Mouse (Mus musculus) E14TG2a.4 (cell line): ENCODE measurements around the gene Il25.

ENCODE experiments used
- CTCF ChIP-seq: conservative IDR thresholded peaks from 2 replicates; pipeline ENCODE4 v1.5.1; 2014; ENCODE audit warnings: low read length
- NANOG ChIP-seq: IDR thresholded peaks from 2 replicates; pipeline ENCODE4 v1.6.1; 2014; ENCODE audit warnings: borderline replicate concordance, low read length, mixed read lengths
- POU5F1 ChIP-seq: IDR thresholded peaks from 2 replicates; pipeline ENCODE4 v1.6.1; 2014; ENCODE audit warnings: low read length, borderline replicate concordance

- no peak for TF ChIP-seq POU5F1
- no peak for TF ChIP-seq CTCF
- no peak for TF ChIP-seq NANOG
Measured at GRCm38 (mm10) chr14:54942479-54942878, 10.0 kb downstream of the Il25 start.
